Mouse (Mus musculus) limb, embryonic 14.5 days (tissue): Measurements from ENCODE around the gene Kel. TPM values are rescaled to one million over a fixed set of nuclear protein-coding genes. Genes with fewer than 3 reads are reported as not detected.

ENCODE experiments used
- ATAC-seq: fragments of 200-750 bp; cut with Nextera tagmentation; 2 replicates; pipeline ENCODE4 v1.8.0; 2017; ENCODE audit warnings: low read depth, moderate number of reproducible peaks, moderate TSS enrichment; ENCODE audit not compliant: low FRiP score
- DNase-seq: peaks from one replicate; pipeline ENCODE4 v3.0.0-alpha.2; 2015; ENCODE audit warnings: low spot score
- H3K27ac ChIP-seq: fragments of 300-500 bp; sonication (generic); replicated peaks from 2 replicates; pipeline ENCODE4 v1.5.1; 2014; ENCODE audit warnings: low read depth, mild to moderate bottlenecking, low read length, moderate library complexity, mixed read lengths
- H3K27me3 ChIP-seq: fragments of 300-500 bp; sonication (generic); 2 replicates; pipeline ENCODE4 v1.6.1; 2014; ENCODE audit warnings: low read length, mixed read lengths; ENCODE audit not compliant: control insufficient read depth, insufficient read depth
- H3K36me3 ChIP-seq: fragments of 300-500 bp; sonication (generic); 2 replicates; pipeline ENCODE4 v1.6.1; 2014; ENCODE audit warnings: mild to moderate bottlenecking, low read length, moderate library complexity, mixed read lengths; ENCODE audit not compliant: control insufficient read depth, insufficient read depth
- H3K4me1 ChIP-seq: fragments of 300-500 bp; sonication (generic); 2 replicates; pipeline ENCODE4 v1.6.1; 2014; ENCODE audit warnings: antibody characterized with exemption, low read length, mixed read lengths; ENCODE audit not compliant: control insufficient read depth, insufficient read depth
- H3K4me2 ChIP-seq: fragments of 300-500 bp; sonication (generic); replicated peaks from 2 replicates; pipeline ENCODE4 v1.6.1; 2014; ENCODE audit warnings: low read depth, mild to moderate bottlenecking, low read length, moderate library complexity; ENCODE audit not compliant: severe bottlenecking
- H3K4me3 ChIP-seq: fragments of 300-500 bp; sonication (generic); replicated peaks from 2 replicates; pipeline ENCODE4 v1.5.1; 2014; ENCODE audit warnings: low read length
- H3K9ac ChIP-seq: fragments of 300-500 bp; sonication (generic); 2 replicates; pipeline ENCODE4 v1.6.1; 2014; ENCODE audit warnings: mild to moderate bottlenecking, low read depth, low read length, moderate library complexity; ENCODE audit not compliant: severe bottlenecking
- H3K9me3 ChIP-seq: fragments of 300-500 bp; sonication (generic); 2 replicates; pipeline ENCODE4 v1.6.1; 2016; ENCODE audit warnings: low read length; ENCODE audit not compliant: control insufficient read depth
- POLR2A ChIP-seq: fragments of 200-500 bp; IDR thresholded peaks from 2 replicates; pipeline ENCODE4 v1.8.0; 2012; ENCODE audit warnings: inconsistent platforms, mild to moderate bottlenecking, moderate library complexity, borderline replicate concordance; ENCODE audit not compliant: insufficient read depth, insufficient read length; ENCODE audit errors: extremely low read depth
- WGBS: fragments of 180-500 bp; shearing (Covaris S2); extraction: QIAGEN DNeasy Blood & Tissue Kit; methylation state at CpG from one replicate; pipeline ENCODE4 v1.1.7; 2014; 5-methylcytosine and 5-hydroxymethylcytosine counted together
- polyA plus RNA-seq, 2 experiments: library from polyadenylated mRNA; depleted of rRNA in 1 of 2; stranded (reverse) in 1 of 2; unstranded in 1 of 2; fragments of >200 nt; fragmentation: Nextera tagmentation in 1 of 2; extraction: Ambion mirVana in 1 of 2; gene quantifications; 2 replicates each; pipeline versions ENCODE4 v1.2.1 to v1.2.3; 2012 to 2014

The Kel gene
- polyA plus RNA-seq (2012; rRNA removed): 1.6 and 2.5 TPM in 2 replicates
- polyA plus RNA-seq (2014; fragmentation: Nextera tagmentation; extraction: Ambion mirVana): 0.43 and 0.56 TPM in 2 replicates

- Histone ChIP-seq H3K27ac (no peak within 1 kb of the TSS), H3K4me3 (no peak within 1 kb of the TSS), H3K4me2 (no peak within 1 kb of the TSS), H3K36me3 (no peaks in the 10 kb centered on the region), H3K9me3 (no peaks in the 10 kb centered on the region), H3K27me3 (no peaks in the 10 kb centered on the region), H3K4me1 (no peaks in the 10 kb centered on the region), H3K9ac (no peak within 1 kb of the TSS)
- ATAC-seq (no peak), DNase-seq (no peak)
- TF ChIP-seq POLR2A: no peak
- 34% methylated on average over 1 of the region's 1 CpGs for WGBS
Measured at GRCm38 (mm10) chr6:41704123-41704522, at the start of gene Kel. TSS of gene Kel (minus strand) at chr6:41704339.

GRCm38 (mm10) chr6:41744664-41745392 is 40.7 kb upstream of the Kel start:
- ATAC-seq (no peak), DNase-seq (no peak)
- no peaks in the 10 kb centered on the region for H3K4me1 ChIP-seq
- no peak overlapping the region for H3K9ac ChIP-seq
- no peak overlapping the region for H3K4me3 ChIP-seq
- H3K27me3 ChIP-seq: no peaks in the 10 kb centered on the region
- no peak for TF ChIP-seq POLR2A
- 71% methylated on average over 5 of the region's 5 CpGs for WGBS
- no peak overlapping the region for H3K27ac ChIP-seq
- H3K36me3 ChIP-seq: no peaks in the 10 kb centered on the region
- H3K4me2 ChIP-seq: no peak overlapping the region
- H3K9me3 ChIP-seq: no peaks in the 10 kb centered on the region

- no peak for TF ChIP-seq POLR2A
- Histone ChIP-seq H3K4me2 (no peak overlapping the region), H3K4me1 (no peaks in the 10 kb centered on the region), H3K27ac (no peak overlapping the region), H3K9me3 (no peaks in the 10 kb centered on the region), H3K36me3 (no peaks in the 10 kb centered on the region), H3K4me3 (no peak overlapping the region), H3K9ac (no peak overlapping the region), H3K27me3 (no peaks in the 10 kb centered on the region)
- DNase-seq (no peak), ATAC-seq (no peak)
Measured at GRCm38 (mm10) chr6:41741101-41741500, 37.0 kb upstream of the Kel start.

- Histone ChIP-seq H3K27me3 (no peaks in the 10 kb centered on the region), H3K9ac (no peak overlapping the region), H3K9me3 (no peaks in the 10 kb centered on the region), H3K4me2 (no peak overlapping the region), H3K4me1 (no peaks in the 10 kb centered on the region), H3K4me3 (no peak overlapping the region), H3K36me3 (no peaks in the 10 kb centered on the region), H3K27ac (no peak overlapping the region)
- no peak for TF ChIP-seq POLR2A
- DNase-seq (no peak), ATAC-seq (no peak)
- 90% methylated on average over 5 of the region's 5 CpGs for whole genome bisulfite sequencing
Measured at GRCm38 (mm10) chr6:41734719-41735470, 30.8 kb upstream of the Kel start.

GRCm38 (mm10) chr6:41727989-41728609 is 24.0 kb upstream of the Kel start:
- Histone ChIP-seq H3K27ac (no peak overlapping the region), H3K9me3 (no peaks in the 10 kb centered on the region), H3K4me3 (no peak overlapping the region), H3K4me1 (no peaks in the 10 kb centered on the region), H3K9ac (no peak overlapping the region), H3K36me3 (no peaks in the 10 kb centered on the region), H3K27me3 (no peaks in the 10 kb centered on the region), H3K4me2 (no peak overlapping the region)
- WGBS: 81% methylated on average over 1 of the region's 1 CpGs
- DNase-seq: no peak
- TF ChIP-seq POLR2A: no peak
- no peak for ATAC-seq
